Mouse (Mus musculus): Measurements from ENCODE around the gene Eif1ad. TPM values are rescaled to one million over a fixed set of nuclear protein-coding genes. Genes with fewer than 3 reads are reported as not detected.
A peak's percentile ranks its signal among the peaks of the same experiment; 100 is the strongest.
"Not testable (repeated sequence)": the region's sequence is repeated elsewhere in the genome, so short reads cannot be mapped to it uniquely, and the experiment has no call there.

Eif1ad gene
- total and polyA plus RNA-seq, 2 experiments from 2014 or later, result 37.5 to 37.9 TPM

- 54% methylated on average over 8 of the region's 8 CpGs for WGBS
- Histone ChIP-seq H3K27me3 (ENCODE audit: control insufficient read depth, insufficient read depth, low read length) (no peaks in the 10 kb centered on the region), H3K9me3 (replicated peaks; ENCODE audit: control insufficient read depth, low read length) (no peaks in the 10 kb centered on the region), H3K9ac (replicated peaks; ENCODE audit: low read depth, low read length) (peak overlapping the region; percentile 91; the same call in 1 of the 2 replicates), H3K27ac (ENCODE audit: low read depth) (peak overlapping the region; percentile 88; the same call in 1 of the 2 replicates), H3K36me3 (replicated peaks; ENCODE audit: control insufficient read depth, insufficient read depth, low read length) (peaks cover 4% of the 10 kb centered on the region), H3K4me1 (ENCODE audit: control insufficient read depth, insufficient read depth) (peaks cover 25% of the 10 kb centered on the region), H3K4me3 (ENCODE audit: low read depth, low read length) (peak overlapping the region; percentile 93; the same call in 1 of the 2 replicates), H3K4me2 (ENCODE audit: low read depth, low read length) (peak overlapping the region; percentile 85)
- ATAC-seq (ENCODE audit: insufficient read depth, low read depth) (no peak), DNase-seq (ENCODE audit: low spot score) (no peak)
- TF ChIP-seq CTCF (IDR thresholded peaks at IDR 0.05; ENCODE audit: low read depth), result no peak
- no peak for TF ChIP-seq EP300 (IDR thresholded peaks at IDR 0.05; ENCODE audit: low read depth)
These were observed 23.9 kb downstream of the Eif1ad start for GRCm38 (mm10) chr19:5390416-5390815.

DNA sequence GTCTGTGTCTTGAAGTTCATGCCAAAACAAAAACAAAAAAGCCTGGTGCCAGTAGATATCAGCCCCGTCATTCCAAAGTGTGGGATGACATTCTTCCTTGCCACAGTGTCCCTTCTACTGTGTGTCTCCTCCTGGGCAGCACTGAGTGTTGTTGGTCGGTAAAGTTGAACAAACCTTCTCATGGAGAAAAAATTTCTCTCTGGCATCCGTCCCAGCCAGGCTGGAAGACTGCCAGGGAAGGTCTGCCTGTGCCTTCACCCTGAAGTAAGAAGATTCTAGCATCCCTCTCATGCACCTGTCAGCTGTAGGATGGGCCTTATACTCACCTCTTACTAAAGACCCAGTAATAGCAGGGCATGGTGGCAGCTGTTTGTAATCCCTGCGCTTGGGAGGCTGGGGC lies 26.4 kb downstream of the Eif1ad start:
- Histone ChIP-seq H3K9ac (replicated peaks; ENCODE audit: low read depth, low read length) (no peak overlapping the region), H3K27ac (ENCODE audit: low read depth) (peak overlapping the region; percentile 56), H3K9me3 (replicated peaks; ENCODE audit: control insufficient read depth, low read length) (no peaks in the 10 kb centered on the region), H3K27me3 (ENCODE audit: control insufficient read depth, insufficient read depth, low read length) (no peaks in the 10 kb centered on the region), H3K36me3 (replicated peaks; ENCODE audit: control insufficient read depth, insufficient read depth, low read length) (no peaks in the 10 kb centered on the region), H3K4me3 (ENCODE audit: low read depth, low read length) (no peak overlapping the region), H3K4me1 (ENCODE audit: control insufficient read depth, insufficient read depth) (peaks cover 15% of the 10 kb centered on the region), H3K4me2 (ENCODE audit: low read depth, low read length) (no peak overlapping the region)
- no peak for ATAC-seq (ENCODE audit: insufficient read depth, low read depth)
- 14% methylated on average over 4 of the region's 4 CpGs for WGBS
- no peak for TF ChIP-seq CTCF (IDR thresholded peaks at IDR 0.05; ENCODE audit: low read depth)
- no peak for TF ChIP-seq EP300 (IDR thresholded peaks at IDR 0.05; ENCODE audit: low read depth)
- DNase-seq (ENCODE audit: low spot score), result peak; percentile 35

DNA sequence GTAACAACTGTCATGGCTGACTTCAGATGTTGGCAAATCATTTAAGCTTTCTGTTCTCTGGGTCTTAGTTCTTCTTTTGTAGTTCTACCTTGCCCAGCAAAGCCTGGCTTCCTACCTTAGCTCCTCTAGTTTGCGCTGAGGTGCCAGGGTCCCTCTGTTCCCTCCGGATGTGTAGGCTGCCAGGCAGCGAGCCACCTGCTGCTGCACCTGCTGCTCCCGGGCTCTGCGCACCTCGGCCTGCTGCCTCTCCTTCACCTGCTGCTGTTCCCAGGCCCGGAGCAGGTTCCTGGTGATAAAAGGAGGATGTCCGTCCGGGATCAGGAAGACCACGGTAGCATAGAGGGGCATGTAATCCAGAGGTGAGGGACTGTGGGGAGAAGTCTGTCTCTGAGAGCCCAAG lies 27.6 kb downstream of the Eif1ad start:
- ATAC-seq (ENCODE audit: insufficient read depth, low read depth) (no peak), DNase-seq (ENCODE audit: low spot score) (no peak)
- Histone ChIP-seq H3K36me3 (replicated peaks; ENCODE audit: control insufficient read depth, insufficient read depth, low read length) (no peaks in the 10 kb centered on the region), H3K4me1 (ENCODE audit: control insufficient read depth, insufficient read depth) (peaks cover 12% of the 10 kb centered on the region), H3K4me2 (ENCODE audit: low read depth, low read length) (no peak overlapping the region), H3K9ac (replicated peaks; ENCODE audit: low read depth, low read length) (no peak overlapping the region), H3K4me3 (ENCODE audit: low read depth, low read length) (no peak overlapping the region), H3K27ac (ENCODE audit: low read depth) (no peak overlapping the region), H3K27me3 (ENCODE audit: control insufficient read depth, insufficient read depth, low read length) (no peaks in the 10 kb centered on the region), H3K9me3 (replicated peaks; ENCODE audit: control insufficient read depth, low read length) (no peaks in the 10 kb centered on the region)
- TF ChIP-seq CTCF (IDR thresholded peaks at IDR 0.05; ENCODE audit: low read depth), result no peak
- TF ChIP-seq EP300 (IDR thresholded peaks at IDR 0.05; ENCODE audit: low read depth), result no peak
- 51% methylated on average over 10 of the region's 10 CpGs for WGBS

GRCm38 (mm10) chr19:5395371-5395770 lies 28.8 kb downstream of the Eif1ad start:
- Histone ChIP-seq H3K9ac (replicated peaks; ENCODE audit: low read depth, low read length) (no peak overlapping the region), H3K4me3 (ENCODE audit: low read depth, low read length) (no peak overlapping the region), H3K27me3 (ENCODE audit: control insufficient read depth, insufficient read depth, low read length) (no peaks in the 10 kb centered on the region), H3K36me3 (replicated peaks; ENCODE audit: control insufficient read depth, insufficient read depth, low read length) (no peaks in the 10 kb centered on the region), H3K9me3 (replicated peaks; ENCODE audit: control insufficient read depth, low read length) (no peaks in the 10 kb centered on the region), H3K4me1 (ENCODE audit: control insufficient read depth, insufficient read depth) (no peaks in the 10 kb centered on the region; the same call in 1 of the 2 replicates), H3K4me2 (ENCODE audit: low read depth, low read length) (no peak overlapping the region), H3K27ac (ENCODE audit: low read depth) (no peak overlapping the region)
- ATAC-seq (ENCODE audit: insufficient read depth, low read depth) (no peak), DNase-seq (ENCODE audit: low spot score) (no peak)
- no peak for TF ChIP-seq EP300 (IDR thresholded peaks at IDR 0.05; ENCODE audit: low read depth)
- no peak for TF ChIP-seq CTCF (IDR thresholded peaks at IDR 0.05; ENCODE audit: low read depth)
- 74% methylated on average over 4 of the region's 4 CpGs for WGBS

DNA sequence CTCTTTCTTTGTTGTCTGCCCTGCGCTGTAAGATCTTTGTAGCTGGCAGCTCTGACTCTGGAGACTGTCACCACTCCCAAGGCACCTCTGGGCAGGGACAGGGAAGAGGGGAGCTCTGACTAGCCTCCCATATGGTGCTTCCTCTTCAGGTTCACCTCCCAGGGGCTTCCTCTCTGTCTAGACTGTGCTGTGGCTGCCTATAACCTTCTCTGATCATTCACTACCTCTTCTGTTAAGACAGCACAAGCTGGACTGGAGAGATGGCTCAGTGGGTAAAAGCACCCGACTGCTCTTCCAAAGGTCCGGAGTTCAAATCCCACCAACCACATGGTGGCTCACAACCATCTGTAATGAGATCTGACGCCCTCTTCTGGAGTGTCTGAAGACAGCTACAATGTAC lies 34.5 kb downstream of the Eif1ad start:
- peak; percentile 33; the same call in 1 of the 2 replicates for ATAC-seq (ENCODE audit: insufficient read depth, low read depth)
- H3K27ac ChIP-seq (ENCODE audit: low read depth); H3K4me2 ChIP-seq (ENCODE audit: low read depth, low read length); DNase-seq (ENCODE audit: low spot score); H3K36me3 ChIP-seq (replicated peaks; ENCODE audit: control insufficient read depth, insufficient read depth, low read length); H3K4me1 ChIP-seq (ENCODE audit: control insufficient read depth, insufficient read depth); H3K4me3 ChIP-seq (ENCODE audit: low read depth, low read length); H3K27me3 ChIP-seq (ENCODE audit: control insufficient read depth, insufficient read depth, low read length); H3K9me3 ChIP-seq (replicated peaks; ENCODE audit: control insufficient read depth, low read length); H3K9ac ChIP-seq (replicated peaks; ENCODE audit: low read depth, low read length): not testable (repeated sequence)
- WGBS, result 54% methylated on average over 4 of the region's 4 CpGs

GRCm38 (mm10) chr19:5402293-5402692 lies 35.8 kb downstream of the Eif1ad start, which contains the start of gene Tsga10ip:
Gene Tsga10ip (minus strand): TSS chr19:5402526.
- no peak within 1 kb of the TSS for H3K27ac ChIP-seq (ENCODE audit: low read depth)
- no peak within 1 kb of the TSS for H3K4me2 ChIP-seq (ENCODE audit: low read depth, low read length)
- H3K36me3 ChIP-seq (replicated peaks; ENCODE audit: control insufficient read depth, insufficient read depth, low read length), result no peaks in the 10 kb centered on the region
- H3K27me3 ChIP-seq (ENCODE audit: control insufficient read depth, insufficient read depth, low read length), result no peaks in the 10 kb centered on the region
- WGBS, result 80% methylated on average over 8 of the region's 8 CpGs
- no peak within 1 kb of the TSS for H3K4me3 ChIP-seq (ENCODE audit: low read depth, low read length)
- ATAC-seq (ENCODE audit: insufficient read depth, low read depth) (no peak), DNase-seq (ENCODE audit: low spot score) (no peak)
- H3K4me1 ChIP-seq (ENCODE audit: control insufficient read depth, insufficient read depth), result no peaks in the 10 kb centered on the region
- TF ChIP-seq EP300 (IDR thresholded peaks at IDR 0.05; ENCODE audit: low read depth) (no peak), CTCF (IDR thresholded peaks at IDR 0.05; ENCODE audit: low read depth) (no peak)
- H3K9ac ChIP-seq (replicated peaks; ENCODE audit: low read depth, low read length), result no peak within 1 kb of the TSS
- no peaks in the 10 kb centered on the region for H3K9me3 ChIP-seq (replicated peaks; ENCODE audit: control insufficient read depth, low read length)

All from heart, postnatal 0 days (tissue).